Comparison of ENCODE assay signal across 10 mouse cellular contexts in the genomic region with DNA sequence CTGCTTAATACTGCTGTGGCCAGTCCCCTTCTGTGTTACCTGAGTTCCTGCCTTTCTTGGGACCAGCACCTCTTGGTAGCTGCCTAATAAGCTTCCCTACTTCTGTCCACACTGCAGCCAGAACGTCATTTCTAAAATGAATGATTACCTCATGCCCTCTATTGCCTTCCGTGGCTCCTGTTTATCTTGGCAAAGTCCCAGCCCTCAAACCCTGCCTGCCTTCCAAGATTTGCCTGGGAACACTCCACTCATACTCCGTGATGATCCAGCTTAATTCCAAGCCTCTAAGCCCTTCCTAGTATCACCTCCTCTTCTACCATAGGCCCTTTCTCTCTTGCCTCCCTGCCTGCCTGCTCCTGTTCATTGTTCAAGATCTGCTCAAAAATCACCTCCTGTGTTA.
DNase-seq lines count a peak whose midpoint lies in the region; ATAC-seq and TF ChIP-seq lines count a peak whose summit lies in the region.
"Had no signal": no experiment of that assay in that cellular context is flagged by ENCODE, and none has a peak within 500 bp of the region (broad histone marks: within the 10 kb centered on the region; RNA-seq: fewer than 3 reads in every experiment).

No protein-coding gene starts in this region.

- TF ChIP-seq EP300 in stomach, postnatal 0 days (optimal IDR thresholded peaks at IDR 0.05) = no peak

- no peak overlapping the region for H3K4me2 ChIP-seq in midbrain, embryonic 11.5 days
- H3K4me2 ChIP-seq in stomach, postnatal 0 days (replicated peaks; ENCODE audit: low read depth) = no peak overlapping the region

- DNase-seq in cerebellum, postnatal 14 days = peak; percentile 40 to 62
- DNase-seq in cerebellum, adult 2 months = no peak
- DNase-seq in midbrain, embryonic 11.5 days (ENCODE audit: low spot score, missing footprints) = peak; percentile 65
- no peak for DNase-seq in midbrain, embryonic 10.5 days (ENCODE audit: low spot score)
- DNase-seq in kidney, postnatal 14 days = peak; percentile 23
- DNase-seq in stomach, postnatal 0 days (ENCODE audit: low spot score) = no peak
- no peak for DNase-seq in gastrocnemius, postnatal 14 days

- TF ChIP-seq CTCF in cerebellum, adult 2 months (IDR thresholded peaks at IDR 0.05; ENCODE audit: borderline replicate concordance, insufficient read depth, low read depth, low read length) = no peak
- TF ChIP-seq CTCF in stomach, postnatal 0 days (IDR thresholded peaks at IDR 0.05; ENCODE audit: low read depth) = no peak

- H3K4me1 ChIP-seq in cerebellum, adult 2 months (ENCODE audit: control insufficient read depth, insufficient read depth, low read length) = peaks cover 20% of the 10 kb centered on the region
- H3K4me1 ChIP-seq in midbrain, embryonic 11.5 days (ENCODE audit: control insufficient read depth, insufficient read depth, low read length) = 0 out of 2 replicates have a peak, but pooled peaks cover 8% of the 10 kb centered on the region
- H3K4me1 ChIP-seq in midbrain, embryonic 10.5 days = peaks cover 20% of the 10 kb centered on the region
- H3K4me1 ChIP-seq in stomach, postnatal 0 days (replicated peaks; ENCODE audit: control insufficient read depth, insufficient read depth) = no peaks in the 10 kb centered on the region

- no peaks in the 10 kb centered on the region for H3K9me3 ChIP-seq in midbrain, embryonic 11.5 days (ENCODE audit: control insufficient read depth, low read length)
- H3K9me3 ChIP-seq in midbrain, embryonic 10.5 days (replicated peaks) = no peaks in the 10 kb centered on the region
- H3K9me3 ChIP-seq in stomach, postnatal 0 days (ENCODE audit: control insufficient read depth, low read length) = no peaks in the 10 kb centered on the region
- H3K9me3 ChIP-seq: forebrain, embryonic 10.5 days had no signal

- no peak overlapping the region for H3K9ac ChIP-seq in midbrain, embryonic 11.5 days (ENCODE audit: low read length)
- no peak overlapping the region for H3K9ac ChIP-seq in stomach, postnatal 0 days (ENCODE audit: low read length)

- no peak overlapping the region for H3K27ac ChIP-seq in cerebellum, adult 2 months (ENCODE audit: insufficient read depth, low read length)
- no peak overlapping the region for H3K27ac ChIP-seq in midbrain, embryonic 11.5 days (ENCODE audit: low read depth, low read length)
- H3K27ac ChIP-seq in midbrain, embryonic 10.5 days (replicated peaks) = no peak overlapping the region
- H3K27ac ChIP-seq in stomach, postnatal 0 days (replicated peaks) = no peak overlapping the region
- H3K27ac ChIP-seq: forebrain, embryonic 10.5 days; macrophage had no signal

- ATAC-seq in midbrain, embryonic 11.5 days (ENCODE audit: low FRiP score) = no peak
- peak; percentile 65 for ATAC-seq in stomach, postnatal 0 days (ENCODE audit: low FRiP score, low TSS enrichment)
- no peak for ATAC-seq in erythroid progenitor cell, adult 5-6 weeks (replicated peaks; ENCODE audit: low FRiP score, poor library complexity, severe bottlenecking)

- no peak overlapping the region for H3K4me3 ChIP-seq in cerebellum, adult 2 months (replicated peaks; ENCODE audit: insufficient read depth, low read depth, low read length)
- H3K4me3 ChIP-seq in midbrain, embryonic 11.5 days (ENCODE audit: low read depth, low read length) = no peak overlapping the region
- no peak overlapping the region for H3K4me3 ChIP-seq in midbrain, embryonic 10.5 days
- no peak overlapping the region for H3K4me3 ChIP-seq in stomach, postnatal 0 days (ENCODE audit: low read depth, low read length)
- H3K4me3 ChIP-seq: forebrain, embryonic 10.5 days had no signal

- H3K36me3 ChIP-seq in midbrain, embryonic 11.5 days (ENCODE audit: control insufficient read depth, insufficient read depth, low read length) = no peaks in the 10 kb centered on the region
- no peaks in the 10 kb centered on the region for H3K36me3 ChIP-seq in midbrain, embryonic 10.5 days
- no peaks in the 10 kb centered on the region for H3K36me3 ChIP-seq in stomach, postnatal 0 days (ENCODE audit: control insufficient read depth, insufficient read depth, low read length)
- H3K36me3 ChIP-seq: forebrain, embryonic 10.5 days had no signal

- WGBS in cerebellum, adult 2 months = 13% methylated on average over 3 of the region's 3 CpGs
- 56% methylated on average over 3 of the region's 3 CpGs for WGBS in midbrain, embryonic 11.5 days
- WGBS in midbrain, embryonic 10.5 days = 78% methylated on average over 3 of the region's 3 CpGs
- 7% methylated on average over 3 of the region's 3 CpGs for WGBS in stomach, postnatal 0 days

- no peaks in the 10 kb centered on the region; the same call in 1 of the 2 replicates for H3K27me3 ChIP-seq in cerebellum, adult 2 months (ENCODE audit: control insufficient read depth, insufficient read depth, low read length)
- H3K27me3 ChIP-seq in midbrain, embryonic 11.5 days (ENCODE audit: control insufficient read depth, insufficient read depth, low read length) = no peaks in the 10 kb centered on the region
- no peaks in the 10 kb centered on the region for H3K27me3 ChIP-seq in midbrain, embryonic 10.5 days (ENCODE audit: low read depth, poor library complexity, severe bottlenecking)
- no peaks in the 10 kb centered on the region for H3K27me3 ChIP-seq in stomach, postnatal 0 days (ENCODE audit: control insufficient read depth, insufficient read depth, low read length)

- intact Hi-C loops in gastrocnemius, postnatal 14 days (cut with DNase I; ENCODE audit: low total_unique reads) = no loop called here

- no peak for TF ChIP-seq POLR2A in cerebellum, adult 2 months (IDR thresholded peaks at IDR 0.05; ENCODE audit: borderline replicate concordance, insufficient read depth, low read length)

Comparison
In these comparisons a context has a peak if more than half of its experiments do, and no peak if none do; other contexts are left out.
1. DNase-seq: peak in cerebellum, postnatal 14 days (2 of 2), midbrain, embryonic 11.5 days (single experiment) and kidney, postnatal 14 days (single experiment); none in cerebellum, adult 2 months (0 of 2), midbrain, embryonic 10.5 days (single experiment), stomach, postnatal 0 days (single experiment) and gastrocnemius, postnatal 14 days (single experiment).